ENCODE assay signal across 26 mouse cellular contexts in the genomic region with DNA sequence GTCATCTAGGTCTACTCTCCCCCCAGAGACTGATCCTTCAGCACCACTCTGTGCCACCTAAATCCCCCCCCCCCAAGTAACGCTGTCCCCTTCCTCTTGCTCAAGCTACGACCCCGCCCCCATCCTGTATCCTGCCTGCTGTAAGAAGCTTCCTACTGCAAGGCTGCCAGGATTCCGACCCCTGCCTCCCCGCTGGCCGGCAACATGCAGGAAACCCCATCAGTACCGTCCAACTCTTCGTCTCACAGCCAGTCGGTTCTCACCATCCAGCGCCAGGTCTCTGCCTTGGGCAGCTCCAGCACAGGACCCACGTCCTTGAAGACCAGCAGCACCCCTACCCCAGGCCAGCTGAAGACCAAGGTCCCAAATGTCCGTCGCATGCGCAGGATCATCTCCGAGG. TPM values are rescaled to one million over a fixed set of nuclear protein-coding genes. Genes with fewer than 3 reads are reported as not detected.
"Had no signal": no experiment of that assay in that cellular context is flagged by ENCODE, and none has a peak within 500 bp of the region (broad histone marks: within the 10 kb centered on the region; RNA-seq: fewer than 3 reads in every experiment).

No protein-coding gene starts in this region.

- H3K27ac ChIP-seq: embryonic facial prominence, embryonic 10.5 days; embryonic facial prominence, embryonic 12.5 days; embryonic facial prominence, embryonic 13.5 days; embryonic facial prominence, embryonic 15.5 days; forebrain, embryonic 10.5 days; forebrain, embryonic 12.5 days; forebrain, embryonic 13.5 days; forebrain, embryonic 15.5 days; gastrocnemius, adult 2 months; heart, adult 2 months; heart, embryonic 10.5 days had no signal

- H3K4me3 ChIP-seq: embryonic facial prominence, embryonic 10.5 days; embryonic facial prominence, embryonic 12.5 days; embryonic facial prominence, embryonic 13.5 days; embryonic facial prominence, embryonic 15.5 days; erythroblast, embryonic 14.5 days; forebrain, embryonic 10.5 days; forebrain, embryonic 12.5 days; forebrain, embryonic 13.5 days; forebrain, embryonic 15.5 days; gastrocnemius, adult 2 months; heart, adult 2 months; heart, embryonic 10.5 days; heart, embryonic 12.5 days had no signal

- H3K4me1 ChIP-seq: embryonic facial prominence, embryonic 10.5 days; embryonic facial prominence, embryonic 12.5 days; embryonic facial prominence, embryonic 13.5 days; embryonic facial prominence, embryonic 15.5 days; forebrain, embryonic 10.5 days; forebrain, embryonic 12.5 days; heart, embryonic 10.5 days; heart, embryonic 12.5 days had no signal

- H3K9ac ChIP-seq: embryonic facial prominence, embryonic 12.5 days; embryonic facial prominence, embryonic 13.5 days; embryonic facial prominence, embryonic 15.5 days; forebrain, embryonic 12.5 days; forebrain, embryonic 13.5 days; forebrain, embryonic 15.5 days; forebrain, postnatal 0 days; heart, embryonic 12.5 days had no signal

- H3K9me3 ChIP-seq: embryonic facial prominence, embryonic 10.5 days; embryonic facial prominence, embryonic 12.5 days; embryonic facial prominence, embryonic 13.5 days; embryonic facial prominence, embryonic 15.5 days; forebrain, embryonic 10.5 days; forebrain, embryonic 12.5 days; forebrain, embryonic 13.5 days; forebrain, embryonic 15.5 days; heart, embryonic 10.5 days; heart, embryonic 12.5 days had no signal

- DNase-seq: cerebellum, adult 9-10 months; cerebellum, postnatal 14 days; cerebellum, postnatal 25 days; cerebellum, postnatal 36 days; embryo, embryonic 11 days; forebrain, postnatal 0 days; gastrocnemius, adult 2 months; gastrocnemius, postnatal 10 days; gastrocnemius, postnatal 14 days; gastrocnemius, postnatal 25 days; gastrocnemius, postnatal 36 days; heart, adult 18-20 months; heart, adult 2 months had no signal

- H3K36me3 ChIP-seq: embryonic facial prominence, embryonic 10.5 days; embryonic facial prominence, embryonic 12.5 days; embryonic facial prominence, embryonic 13.5 days; embryonic facial prominence, embryonic 15.5 days; forebrain, embryonic 10.5 days; forebrain, embryonic 12.5 days; forebrain, embryonic 15.5 days; heart, embryonic 10.5 days; heart, embryonic 12.5 days had no signal

- H3K4me2 ChIP-seq: embryonic facial prominence, embryonic 12.5 days; embryonic facial prominence, embryonic 13.5 days; embryonic facial prominence, embryonic 15.5 days; forebrain, embryonic 12.5 days; forebrain, embryonic 13.5 days; forebrain, embryonic 15.5 days; heart, embryonic 12.5 days had no signal

- ATAC-seq: forebrain, embryonic 13.5 days; forebrain, embryonic 14.5 days; forebrain, embryonic 15.5 days; forebrain, embryonic 16.5 days; forebrain, postnatal 0 days had no signal

RNA-seq across cellular contexts. Expression of gene Tcte1, which starts 9.7 kb away (rescaled TPM):
- polyA plus RNA-seq: erythroblast, embryonic 14.5 days had no signal

RNA-seq across cellular contexts. Expression of gene Tmem151b, which starts 16.6 kb away (rescaled TPM):
- polyA plus RNA-seq: erythroblast, embryonic 14.5 days had no signal
